Mouse (Mus musculus): ENCODE data around the gene Orai2.

GRCm38 (mm10) chr5:136199526-136199925 lies 29.0 kb upstream of the Orai2 start:
- TF ChIP-seq CTCF (IDR thresholded peaks at IDR 0.05; ENCODE audit: control insufficient read depth, insufficient read depth, insufficient replicate concordance, low read depth, low read length) (no peak), POLR2A (IDR thresholded peaks at IDR 0.05; ENCODE audit: control insufficient read depth, low read depth, low read length) (no peak)

Data from testis, adult 2 months (tissue).